Mouse (Mus musculus): Measurements from ENCODE around the gene Rcor3.

Rcor3 gene

DNA sequence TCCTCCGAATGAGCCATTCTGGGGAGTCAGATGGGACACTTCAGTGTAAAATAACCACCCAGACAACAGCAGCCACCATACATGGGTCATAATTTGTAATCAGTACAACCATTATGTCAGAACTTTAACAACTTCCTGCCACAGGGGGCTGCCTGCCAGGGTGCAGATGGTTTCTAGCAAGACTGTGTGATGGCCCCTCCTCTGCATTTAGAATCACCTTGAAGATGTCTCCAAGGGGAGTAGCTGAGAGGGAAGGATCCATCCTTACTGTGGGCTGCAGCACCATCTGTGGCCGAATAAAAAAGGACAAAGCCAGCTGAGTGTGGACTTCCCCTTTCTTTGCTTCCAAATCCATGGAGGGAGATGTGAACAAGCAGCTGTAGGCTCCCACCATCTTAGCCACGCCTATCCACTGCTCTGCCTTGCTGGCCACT, 67.2 kb downstream of the Rcor3 start:
- intact Hi-C loops (cut with DNase I): no loop called here

DNA sequence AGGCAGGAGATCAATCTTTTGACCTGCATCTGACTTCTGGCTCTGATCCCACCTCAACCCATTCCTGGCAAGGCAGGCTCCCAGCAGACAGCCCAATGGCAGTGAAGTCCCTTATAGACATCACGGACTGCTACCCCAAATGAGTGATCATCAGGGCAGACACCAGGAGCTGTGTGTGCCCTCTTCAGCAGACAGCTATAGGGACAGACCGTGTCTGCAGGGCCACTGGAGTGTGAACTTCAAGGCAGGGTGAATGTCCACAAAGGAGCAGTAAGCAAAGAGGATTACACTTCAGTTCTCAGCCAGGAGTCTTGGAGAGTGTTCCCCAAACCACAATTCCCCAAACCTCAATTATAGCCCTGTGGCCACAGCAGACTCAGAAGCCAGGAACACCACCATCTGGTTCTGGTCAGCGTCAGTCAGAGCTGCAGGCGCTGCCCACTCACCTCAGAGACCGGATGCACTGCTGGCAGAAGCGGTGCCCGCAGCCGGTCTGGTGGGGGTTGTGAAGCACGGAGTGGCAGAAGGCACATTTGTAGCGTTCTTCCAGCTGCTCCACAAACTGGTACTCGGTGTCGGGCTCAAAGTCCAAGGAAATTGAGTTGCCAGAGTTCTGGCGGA, 67.8 kb downstream of the Rcor3 start:
- intact Hi-C loops (cut with DNase I): no loop called here

DNA sequence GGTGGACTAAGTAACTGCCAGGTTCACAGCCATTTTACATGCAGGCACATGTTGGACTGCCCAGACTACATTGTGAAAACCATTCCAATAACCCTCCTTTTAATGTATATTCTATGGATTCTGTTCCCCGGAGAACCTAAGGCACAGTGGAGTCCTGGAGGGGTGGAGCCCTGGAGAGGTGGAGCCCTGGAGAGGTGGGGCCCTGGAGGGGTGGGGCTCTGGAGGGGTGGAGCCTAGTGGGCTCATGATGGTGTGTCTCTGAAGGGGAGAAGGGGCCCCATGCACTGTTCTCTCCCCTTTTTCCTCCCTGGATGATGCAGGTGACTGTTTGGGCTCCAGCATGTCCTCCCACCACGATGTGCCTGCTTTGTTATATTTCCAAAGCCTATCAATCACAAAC, 69.7 kb downstream of the Rcor3 start:
- intact Hi-C loops (cut with DNase I): no loop called here

DNA sequence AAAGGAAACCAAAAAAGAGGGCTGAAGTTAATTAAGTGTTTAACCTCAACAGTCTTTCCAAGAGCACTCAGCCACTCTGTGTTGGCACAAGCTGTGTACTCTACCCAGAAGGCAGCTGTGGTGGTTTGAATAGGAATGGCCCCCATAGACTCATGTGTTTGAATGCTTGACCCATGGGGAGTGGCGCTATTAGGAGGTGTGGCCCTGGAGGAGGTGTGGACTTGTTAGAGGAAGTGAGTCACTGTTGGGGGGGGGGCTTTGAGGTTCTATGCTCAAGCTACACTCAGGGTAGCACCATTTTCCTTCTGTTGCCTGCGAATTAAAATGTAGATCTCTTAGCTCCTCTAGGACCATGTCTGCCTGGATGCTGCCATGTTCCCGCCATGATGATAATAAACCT, 70.9 kb downstream of the Rcor3 start:
- intact Hi-C loops (cut with DNase I): no loop called here

DNA sequence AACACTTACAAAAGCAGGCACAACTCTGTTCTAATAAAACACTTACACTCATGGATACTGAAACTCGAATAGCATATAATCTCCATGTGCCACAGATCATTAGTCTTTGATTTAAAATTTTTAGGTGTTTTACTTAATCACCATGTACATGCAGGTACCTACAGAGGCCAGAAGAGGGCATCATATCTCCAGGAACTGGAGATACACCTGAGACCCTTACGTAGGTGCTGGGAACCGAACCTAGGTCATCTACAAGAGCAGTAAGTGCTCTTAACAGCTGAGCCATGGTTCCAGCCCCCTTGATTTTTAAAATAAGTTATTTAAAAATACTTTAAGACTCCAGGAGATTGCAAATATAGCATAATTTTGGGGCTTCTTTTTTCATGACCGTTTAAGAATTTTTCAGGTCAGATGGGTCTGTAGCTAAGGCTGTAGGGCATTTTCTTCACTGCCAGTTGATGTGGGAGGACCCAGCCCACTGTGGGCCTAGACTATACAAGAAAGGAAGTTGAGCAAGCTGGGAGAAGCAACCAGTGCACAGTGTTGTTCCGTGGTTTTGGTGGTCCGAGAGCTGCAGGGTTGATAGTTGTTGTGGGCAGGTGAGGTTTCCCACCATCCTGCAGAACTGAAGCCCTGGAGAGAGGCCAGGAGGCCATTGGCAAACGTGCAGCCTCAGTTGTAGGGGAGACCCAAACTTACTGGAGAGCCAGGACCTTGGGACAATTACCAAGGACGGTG, 74.5 kb downstream of the Rcor3 start:
- intact Hi-C loops (cut with DNase I): no loop called here

DNA sequence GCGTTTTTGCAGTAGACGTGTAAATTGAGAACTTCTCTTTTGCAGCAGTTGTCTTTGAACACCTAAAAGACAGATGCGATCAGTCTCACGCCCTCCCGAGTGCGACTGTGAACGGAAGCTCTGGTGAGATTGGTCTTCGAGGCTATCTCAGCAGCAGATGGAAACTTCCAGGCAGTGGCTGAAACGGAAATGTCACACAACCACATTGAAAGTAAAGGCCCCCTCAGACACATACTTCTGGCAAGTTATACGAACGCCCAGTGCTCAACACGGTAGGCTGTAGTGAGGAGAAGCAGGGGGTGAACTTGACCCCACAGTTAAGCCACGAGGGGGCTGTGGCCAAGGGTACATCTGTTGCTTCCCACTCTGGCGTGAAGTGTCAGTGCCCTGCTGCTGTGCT, 75.2 kb downstream of the Rcor3 start:
- intact Hi-C loops (cut with DNase I): no loop called here

DNA sequence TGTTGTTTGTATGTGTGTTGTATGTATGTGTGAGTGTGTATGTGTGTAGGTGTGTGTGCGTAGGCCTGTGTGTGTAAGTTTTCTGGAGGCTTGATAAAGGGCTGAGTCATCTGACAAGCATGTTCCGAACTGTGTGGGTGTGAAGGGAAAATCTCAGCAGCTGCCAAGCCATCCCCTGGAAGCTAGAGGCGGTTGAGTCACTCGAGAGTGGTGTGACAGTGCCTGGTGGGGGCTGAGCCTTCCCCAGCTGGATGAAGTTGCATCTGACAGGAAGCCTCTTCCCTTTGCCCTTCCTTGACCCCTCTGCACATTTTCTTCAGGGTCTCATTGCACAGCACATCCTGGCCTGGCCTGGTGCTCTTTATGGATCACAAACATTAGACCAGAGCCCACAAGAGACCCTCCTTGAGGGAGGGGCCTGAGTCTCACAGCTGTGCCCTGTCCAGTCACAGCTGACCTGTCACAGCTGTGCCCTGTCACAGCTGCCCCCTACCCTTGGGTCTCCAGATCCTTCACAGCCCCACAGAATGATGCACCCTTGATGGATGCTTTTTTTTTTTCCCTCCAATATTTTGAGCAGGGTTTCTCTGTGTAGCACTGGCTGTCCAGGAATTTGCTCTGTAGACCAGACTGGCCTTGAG, 76.1 kb downstream of the Rcor3 start:
- intact Hi-C loops (cut with DNase I): no loop called here

DNA sequence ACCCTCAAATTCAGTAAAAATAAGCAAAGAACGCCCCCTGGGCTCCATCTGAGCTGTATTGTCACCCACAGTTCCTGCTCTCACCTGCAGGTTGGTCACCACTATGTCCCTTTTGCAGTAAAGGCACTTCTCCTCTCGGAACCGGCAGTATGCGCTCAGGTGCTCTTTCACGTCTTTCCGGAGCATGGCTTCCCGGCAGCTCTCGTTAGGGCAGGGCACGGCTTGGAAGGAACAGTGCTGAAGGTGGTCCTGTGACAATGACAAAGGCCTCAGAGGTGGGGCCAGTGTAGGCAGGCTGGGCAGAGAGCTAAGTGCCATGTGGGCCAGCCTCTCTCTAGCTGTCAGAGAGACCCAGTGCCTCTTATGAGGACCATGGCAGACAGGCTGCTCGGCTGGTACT, 79.0 kb downstream of the Rcor3 start:
- intact Hi-C loops (cut with DNase I): no loop called here

DNA sequence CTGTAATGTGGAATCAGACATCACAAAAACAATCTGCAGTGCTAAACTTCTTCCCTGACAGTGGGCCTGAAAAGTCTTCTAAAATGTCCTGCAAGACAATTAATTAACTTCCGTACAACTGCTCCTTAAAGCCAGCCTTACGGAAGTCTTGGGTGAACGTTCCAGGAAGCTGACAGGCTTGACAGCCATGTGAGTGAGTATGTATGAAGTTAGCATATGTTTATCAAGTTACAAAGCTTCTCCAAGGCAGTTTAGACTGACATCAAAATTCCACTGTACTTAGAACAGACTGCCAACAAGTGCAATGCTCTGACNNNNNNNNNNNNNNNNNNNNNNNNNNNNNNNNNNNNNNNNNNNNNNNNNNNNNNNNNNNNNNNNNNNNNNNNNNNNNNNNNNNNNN, 84.1 kb downstream of the Rcor3 start:
- intact Hi-C loops (cut with DNase I): no loop called here

DNA sequence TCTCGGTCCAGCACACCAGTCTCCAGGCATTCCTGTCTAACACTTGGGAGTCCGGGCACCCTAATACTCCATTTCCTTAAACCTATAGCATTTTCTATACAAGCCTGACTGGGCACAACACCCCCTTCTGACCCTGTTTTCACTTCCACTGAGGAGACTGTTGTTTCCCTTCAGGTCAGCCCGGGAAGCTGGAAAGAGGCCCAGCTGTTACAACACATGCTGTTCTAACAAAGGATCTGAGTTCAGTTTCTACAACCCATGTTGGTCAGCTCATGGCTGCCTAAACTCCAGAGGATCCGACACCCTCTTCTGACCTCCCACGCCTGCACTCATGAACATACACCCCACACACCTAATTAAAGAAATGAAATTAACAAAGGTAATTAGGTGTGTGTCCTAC, 84.9 kb downstream of the Rcor3 start:
- intact Hi-C loops (cut with DNase I): no loop called here

DNA sequence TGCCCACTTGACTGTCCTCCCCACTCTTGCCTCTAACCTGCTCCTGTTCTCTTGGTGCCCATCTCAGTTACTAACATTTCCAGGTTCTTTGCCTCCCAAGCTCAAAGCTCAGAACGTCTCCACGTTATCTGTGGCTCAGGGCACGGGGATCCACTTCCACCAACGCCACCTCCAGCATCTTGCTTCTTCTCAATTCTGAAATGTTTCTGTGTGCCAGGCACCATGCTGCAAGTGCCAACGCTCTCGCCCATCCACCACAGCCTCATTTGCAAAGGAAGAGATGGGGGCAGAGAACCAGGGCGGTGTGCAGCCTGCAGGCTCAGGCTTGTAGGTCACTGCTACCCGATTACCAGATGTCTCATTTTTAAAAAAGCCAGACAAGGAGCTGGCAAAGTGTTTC, 85.4 kb downstream of the Rcor3 start:
- intact Hi-C loops (cut with DNase I): no loop called here
